Mouse (Mus musculus) brain, embryonic 18.5 days (tissue): ENCODE data around the gene Slc26a8.

Experiments
- DNase-seq: peaks from one replicate; pipeline ENCODE4 v3.0.0-alpha.2; 2012; ENCODE audit warnings: low read depth, low spot score

The Slc26a8 gene

GRCm38 (mm10) chr17:28699789-28700188 is 9.8 kb upstream of the Slc26a8 start:
- no peak for DNase-seq

GRCm38 (mm10) chr17:28698672-28699071 is 8.6 kb upstream of the Slc26a8 start:
- DNase-seq: no peak

GRCm38 (mm10) chr17:28698245-28698644 is 8.2 kb upstream of the Slc26a8 start:
- no peak for DNase-seq

- no peak for DNase-seq
Measured at GRCm38 (mm10) chr17:28697290-28698195, 7.5 kb upstream of the Slc26a8 start.

- no peak for DNase-seq
Measured at GRCm38 (mm10) chr17:28696641-28697040, 6.6 kb upstream of the Slc26a8 start.

GRCm38 (mm10) chr17:28694832-28695231 is 4.8 kb upstream of the Slc26a8 start:
- no peak for DNase-seq

GRCm38 (mm10) chr17:28694078-28694477 is 4.0 kb upstream of the Slc26a8 start:
- DNase-seq: no peak

GRCm38 (mm10) chr17:28693086-28693485 is 3.1 kb upstream of the Slc26a8 start:
- no peak for DNase-seq

GRCm38 (mm10) chr17:28692341-28692710 is 2.3 kb upstream of the Slc26a8 start:
- no peak for DNase-seq

GRCm38 (mm10) chr17:28691687-28692340 is 1.8 kb upstream of the Slc26a8 start:
- no peak for DNase-seq

- DNase-seq: peak; percentile 98
Measured at GRCm38 (mm10) chr17:28690776-28691686, 998 bp upstream of the Slc26a8 start, which contains the start of gene Mapk14. Mapk14 (plus strand) TSS chr17:28691329.

- DNase-seq: no peak
Measured at GRCm38 (mm10) chr17:28687354-28687753, 2.7 kb downstream of the Slc26a8 start.

GRCm38 (mm10) chr17:28684631-28685030 is 5.4 kb downstream of the Slc26a8 start:
- no peak for DNase-seq

- DNase-seq: no peak
Measured at GRCm38 (mm10) chr17:28683601-28684000, 6.4 kb downstream of the Slc26a8 start.

GRCm38 (mm10) chr17:28682311-28683084 is 7.5 kb downstream of the Slc26a8 start:
- no peak for DNase-seq

GRCm38 (mm10) chr17:28659564-28659963 is 30.5 kb downstream of the Slc26a8 start:
- DNase-seq: no peak

GRCm38 (mm10) chr17:28657936-28658335 is 32.1 kb downstream of the Slc26a8 start:
- DNase-seq: peak; percentile 52

- no peak for DNase-seq
Measured at GRCm38 (mm10) chr17:28650268-28650667, 39.8 kb downstream of the Slc26a8 start.

GRCm38 (mm10) chr17:28648607-28649370 is 41.2 kb downstream of the Slc26a8 start:
- DNase-seq: no peak

- no peak for DNase-seq
Measured at GRCm38 (mm10) chr17:28646221-28646620, 43.8 kb downstream of the Slc26a8 start.
